Mouse (Mus musculus) cerebellum, adult 2 months (tissue): Measurements from ENCODE around the gene Nr1h2.

Experiments
- CTCF ChIP-seq: fragments of 200-500 bp; IDR thresholded peaks from 2 replicates; pipeline ENCODE4 v1.5.1; 2011; ENCODE audit warnings: low read depth, mild to moderate bottlenecking, control low read depth, low read length, moderate library complexity, borderline replicate concordance; ENCODE audit not compliant: insufficient read depth
- POLR2A ChIP-seq: fragments of 200-500 bp; IDR thresholded peaks from 2 replicates; pipeline ENCODE4 v1.6.1; 2011; ENCODE audit warnings: low read length, control low read depth, borderline replicate concordance; ENCODE audit not compliant: insufficient read depth

GRCm38 (mm10) chr7:44596996-44597538, 43.3 kb upstream of the Nr1h2 start:
- no peak for TF ChIP-seq CTCF
- 0 out of 2 replicates have a peak, but pooled peaks have one; percentile 11 for TF ChIP-seq POLR2A
